Mouse (Mus musculus) MEL-GATA-1-ER (cell line): ENCODE results near the gene Fdxr.

Experiments
- DNase-seq: peaks from one replicate; pipeline ENCODE4 v3.0.0-alpha.2; 2012; ENCODE audit warnings: low read depth; ENCODE audit errors: extremely low read depth

The Fdxr gene

DNA sequence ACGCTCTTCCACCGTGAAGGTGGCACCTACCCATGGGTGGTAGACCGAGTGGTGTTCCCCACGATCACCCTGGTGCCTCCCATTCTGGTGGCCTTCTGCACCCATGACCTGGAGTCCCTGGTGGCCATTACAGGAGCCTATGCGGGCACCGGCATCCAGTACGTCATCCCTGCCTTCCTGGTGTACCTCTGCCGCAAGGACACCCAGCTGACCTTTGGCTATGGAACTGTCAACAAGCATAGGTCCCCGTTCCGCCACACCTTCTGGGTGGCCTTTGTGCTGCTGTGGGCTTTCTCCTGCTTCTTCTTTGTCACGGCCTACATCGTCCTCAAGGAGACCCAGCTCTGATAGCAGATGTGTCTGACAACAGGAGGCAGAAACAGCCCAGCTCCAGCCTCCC, 33.1 kb downstream of the Fdxr start:
- no peak for DNase-seq

- no peak for DNase-seq
These were observed 34.1 kb downstream of the Fdxr start for GRCm38 (mm10) chr11:115242746-115243145.

- no peak for DNase-seq
These were observed 35.4 kb downstream of the Fdxr start for GRCm38 (mm10) chr11:115241402-115241801.

- no peak for DNase-seq
These were observed 40.3 kb downstream of the Fdxr start for GRCm38 (mm10) chr11:115236570-115236969.

DNA sequence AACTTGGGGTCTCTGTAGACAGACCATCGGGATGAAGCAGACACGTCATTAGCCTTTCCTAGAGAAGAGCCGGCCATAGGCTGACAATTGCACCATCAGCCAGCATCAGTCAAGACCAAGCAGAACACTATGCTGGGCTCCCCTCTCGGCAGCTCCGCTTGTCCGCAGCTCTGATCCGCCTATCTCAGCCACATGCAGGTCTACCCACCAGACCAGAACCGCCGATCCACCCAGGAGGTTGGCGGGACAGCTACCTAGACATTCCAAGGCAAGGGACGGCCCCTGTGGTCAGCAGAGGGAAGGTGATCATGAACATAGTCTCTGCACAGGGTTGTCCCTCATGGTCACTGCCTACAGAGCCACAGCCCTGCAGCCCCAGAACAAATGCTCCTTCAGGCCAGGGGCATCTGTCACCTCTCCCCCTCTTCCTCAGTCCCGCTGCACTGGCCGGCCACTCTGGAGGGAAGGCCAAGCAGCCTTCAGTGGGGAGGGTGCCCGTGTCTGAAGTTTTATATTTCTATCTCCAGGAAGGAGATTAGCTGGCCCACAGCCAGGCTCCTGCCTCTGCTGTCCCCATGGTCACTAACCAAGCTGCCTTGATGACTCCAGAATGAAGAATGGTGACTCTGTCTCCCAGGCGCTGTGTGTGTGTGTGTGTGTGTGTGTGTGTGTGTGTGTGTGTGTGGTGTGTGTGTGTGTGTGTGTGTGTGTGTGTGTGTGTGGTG, 42.4 kb downstream of the Fdxr start:
- no peak for DNase-seq

GRCm38 (mm10) chr11:115233526-115234290, 43.1 kb downstream of the Fdxr start:
- no peak for DNase-seq

- no peak for DNase-seq
These were observed 44.0 kb downstream of the Fdxr start for GRCm38 (mm10) chr11:115232889-115233288.

- DNase-seq: no peak
These were observed 44.9 kb downstream of the Fdxr start for GRCm38 (mm10) chr11:115231924-115232323.

GRCm38 (mm10) chr11:115231168-115231915, 45.5 kb downstream of the Fdxr start:
- no peak for DNase-seq

- DNase-seq: no peak
These were observed 47.6 kb downstream of the Fdxr start for GRCm38 (mm10) chr11:115229021-115229930.

- DNase-seq: no peak
These were observed 48.4 kb downstream of the Fdxr start for GRCm38 (mm10) chr11:115228430-115228829.

DNA sequence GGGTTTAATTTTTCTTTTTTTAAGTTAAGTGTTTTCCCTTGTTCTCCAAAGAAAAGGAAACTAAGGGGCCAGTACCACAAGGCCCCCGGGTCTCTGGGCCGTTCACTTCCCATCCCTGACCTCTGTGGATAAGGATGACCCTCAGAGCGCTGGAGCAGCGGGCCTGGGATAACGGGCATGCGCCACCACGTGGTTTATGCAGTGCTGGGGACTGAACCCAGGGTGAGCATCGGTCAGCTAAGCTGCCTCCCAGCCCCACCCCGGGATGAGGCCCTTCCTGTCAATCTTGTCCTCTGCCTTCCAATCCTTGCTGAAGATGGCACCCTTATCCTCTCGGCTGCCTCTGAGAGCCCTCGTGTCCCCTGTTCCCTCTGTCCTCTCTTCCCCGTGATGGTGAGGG, 49.2 kb downstream of the Fdxr start:
- DNase-seq: no peak

DNA sequence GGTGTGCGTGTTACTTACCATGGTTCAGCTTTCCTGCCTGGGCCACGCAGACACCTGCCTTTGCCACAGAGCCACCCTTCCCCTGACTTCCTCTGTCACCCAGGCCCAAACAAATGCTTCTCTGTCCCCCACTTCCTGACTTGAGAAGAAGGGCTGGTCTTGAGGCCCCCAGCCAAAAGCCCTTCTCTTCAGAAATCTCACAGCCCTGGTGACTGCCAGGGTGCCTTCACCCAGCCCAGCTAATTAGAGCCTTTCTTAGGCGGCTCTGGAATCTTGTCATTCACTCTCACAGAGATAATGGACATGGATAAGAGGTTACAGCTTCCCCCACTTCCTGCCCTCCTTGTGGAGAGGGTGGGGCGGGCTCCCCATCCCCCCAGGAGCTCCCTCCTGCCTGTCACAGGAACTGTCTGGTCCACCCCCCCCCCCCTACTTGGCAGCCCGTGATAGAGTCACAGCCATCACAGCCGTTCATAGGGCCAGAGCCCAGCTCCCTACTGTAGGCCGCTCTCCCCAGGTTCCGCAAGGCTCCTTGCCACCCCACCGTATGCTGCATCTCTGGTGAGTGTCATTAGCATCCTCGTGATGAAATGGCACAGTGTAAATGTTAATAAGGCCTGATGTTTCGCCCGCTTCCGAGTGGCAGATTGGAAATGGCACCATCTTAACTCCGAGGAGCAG, 49.9 kb downstream of the Fdxr start:
- no peak for DNase-seq

- no peak for DNase-seq
These were observed 51.5 kb downstream of the Fdxr start for GRCm38 (mm10) chr11:115225301-115225700.

DNA sequence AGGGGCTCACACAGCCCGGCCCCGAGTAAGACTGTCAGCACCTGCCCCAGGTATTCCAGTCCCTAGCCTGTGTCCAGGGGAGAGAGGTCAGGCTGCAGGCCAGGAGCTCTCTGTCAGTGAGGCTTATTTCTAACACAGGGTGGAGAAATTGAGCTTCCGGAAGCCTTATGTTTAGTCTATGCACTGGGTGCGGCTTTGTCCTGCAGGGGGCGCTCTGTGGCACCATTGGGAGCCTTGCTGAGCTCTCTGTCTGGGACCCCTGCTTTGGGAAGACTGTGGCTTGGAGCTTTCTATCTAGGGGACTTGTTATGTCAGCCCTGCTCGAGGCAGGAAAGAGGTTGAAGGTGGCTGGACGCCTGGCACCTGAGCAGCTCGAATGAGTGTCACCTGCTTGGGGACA, 52.0 kb downstream of the Fdxr start:
- no peak for DNase-seq

DNA sequence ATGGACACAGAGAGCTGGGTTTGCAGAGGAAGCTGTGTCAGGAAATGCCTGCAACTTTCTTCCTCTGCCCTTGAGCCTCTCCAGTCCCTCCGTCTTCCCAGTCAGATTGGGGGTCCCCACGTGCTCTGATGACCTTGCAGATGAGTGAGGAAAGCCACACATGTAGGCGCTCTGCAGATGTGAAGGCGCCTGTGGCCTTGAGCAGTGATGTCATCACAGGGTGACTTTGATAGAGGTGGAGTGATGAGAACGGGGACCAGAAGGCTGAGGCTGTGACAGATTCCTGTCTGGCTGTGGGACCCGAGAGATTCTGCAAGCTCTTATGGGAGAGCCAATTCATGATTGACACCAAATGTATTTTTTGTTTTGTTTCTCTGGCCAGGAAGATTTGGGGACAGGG, 53.0 kb downstream of the Fdxr start:
- DNase-seq: no peak

DNA sequence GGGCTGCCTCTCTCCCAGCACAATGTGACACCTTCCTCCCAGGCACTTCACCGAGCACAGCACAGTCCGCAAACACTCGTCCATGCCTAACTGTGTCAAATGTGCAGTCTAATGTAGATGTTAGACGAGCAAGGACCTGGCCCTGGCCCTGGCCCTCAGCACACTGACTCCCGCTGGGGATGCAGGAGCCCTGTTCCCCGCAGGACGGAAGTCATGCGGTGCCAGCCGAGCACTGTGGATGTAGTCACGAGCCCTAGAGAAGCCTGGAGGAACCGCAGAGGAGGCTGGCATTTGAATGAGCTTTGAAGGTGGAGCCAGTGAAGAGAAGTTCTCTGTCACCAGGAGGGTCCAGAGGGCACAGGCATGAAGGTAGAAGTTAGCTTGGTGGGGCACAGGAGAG, 53.4 kb downstream of the Fdxr start:
- DNase-seq: no peak

- DNase-seq: no peak
These were observed 54.3 kb downstream of the Fdxr start for GRCm38 (mm10) chr11:115222570-115222969.

- DNase-seq: no peak
These were observed 54.8 kb downstream of the Fdxr start for GRCm38 (mm10) chr11:115222077-115222476.

DNA sequence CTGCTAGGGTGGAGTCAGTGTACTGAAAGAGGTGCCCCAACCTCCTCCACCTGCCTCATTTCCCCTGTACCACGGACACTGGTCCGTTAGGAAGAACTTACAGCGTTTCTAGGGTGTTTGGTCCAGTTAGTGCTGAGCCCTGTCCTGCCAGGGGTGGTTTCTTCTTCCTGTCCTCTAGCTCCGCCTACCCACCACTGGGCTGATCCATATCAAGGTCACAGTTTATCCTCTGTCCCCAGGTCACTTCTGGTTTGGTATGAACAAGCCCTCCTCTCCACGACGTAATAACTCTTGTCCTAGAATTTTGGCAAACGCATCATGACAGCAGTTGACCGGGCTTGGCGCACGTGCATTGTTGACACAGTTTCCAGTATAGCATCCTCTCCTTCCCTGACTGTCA, 57.2 kb downstream of the Fdxr start:
- DNase-seq: no peak

GRCm38 (mm10) chr11:115219263-115219662, 57.6 kb downstream of the Fdxr start:
- no peak for DNase-seq
